Mouse (Mus musculus): Measurements from ENCODE around the gene Mgat5.

DNA sequence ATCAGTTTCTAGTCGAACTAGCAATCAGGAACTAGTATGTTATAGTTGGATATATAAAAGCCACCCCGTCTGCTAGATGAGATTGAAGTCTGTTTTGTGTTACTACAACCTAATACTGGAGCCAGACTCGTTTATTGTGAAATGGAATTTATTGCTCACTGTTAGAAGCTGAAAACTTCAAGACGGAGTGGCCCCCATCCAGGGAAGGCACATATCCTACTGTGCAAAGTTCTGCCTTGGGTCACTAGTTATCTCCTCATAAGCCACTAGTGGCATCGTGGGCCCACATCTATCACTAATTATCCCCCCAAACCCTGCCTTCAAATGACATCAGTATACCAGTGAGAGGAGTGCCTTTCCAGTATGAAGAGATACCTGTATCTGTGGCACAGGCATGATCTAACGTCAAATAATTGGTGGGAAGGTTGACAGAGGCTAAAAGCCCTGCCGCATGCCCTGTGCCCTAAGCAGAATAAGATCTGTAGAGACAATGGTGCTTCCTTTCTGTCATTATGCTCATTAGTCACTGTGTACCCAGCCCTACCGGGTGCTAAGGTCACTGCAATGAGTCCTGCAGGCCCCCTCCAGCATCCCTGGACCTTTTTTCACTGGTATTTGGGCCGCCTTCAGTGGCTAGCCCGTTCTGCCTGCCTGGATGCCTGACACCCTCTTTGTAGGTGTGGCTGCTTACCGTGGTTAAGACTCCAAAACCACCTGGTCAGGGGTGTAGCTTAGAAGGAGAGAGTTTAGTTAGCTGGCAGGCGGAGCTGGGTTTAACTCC is 191.9 kb downstream of the Mgat5 start:
- no peak for TF ChIP-seq CTCF (IDR thresholded peaks at IDR 0.05; ENCODE audit: borderline replicate concordance, control insufficient read depth, extremely low read depth, insufficient read depth, low read length, poor library complexity)
- no peak for TF ChIP-seq POLR2A (IDR thresholded peaks at IDR 0.05; ENCODE audit: control insufficient read depth, extremely low read depth, insufficient read depth, low read length, poor library complexity)

Data from thymus, adult 2 months (tissue).